In genomic region chr7:83884021-83884658, GRCm38 (mm10) we compare ENCODE assay signal across 8 mouse cellular contexts. TPM values are rescaled to one million over a fixed set of nuclear protein-coding genes. Genes with fewer than 3 reads are reported as not detected.
DNase-seq lines count a peak whose midpoint lies in the region; ATAC-seq lines count a peak whose summit lies in the region.

Tlnrd1 (minus strand) TSS chr7:83884305.
Mesd (plus strand) TSS chr7:83884466.

- H3K36me3 ChIP-seq in heart, embryonic 13.5 days, result peaks cover 19% of the 10 kb centered on the region
- peaks cover 34% of the 10 kb centered on the region for H3K36me3 ChIP-seq in liver, embryonic 13.5 days
- peaks cover 6% of the 10 kb centered on the region; the same call in 1 of the 2 replicates for H3K36me3 ChIP-seq in stomach, embryonic 16.5 days (ENCODE audit: control insufficient read depth, insufficient read depth, low read length)

- peak; percentile 55 for ATAC-seq in erythroid progenitor cell, adult 5-6 weeks (replicated peaks; ENCODE audit: low FRiP score, poor library complexity, severe bottlenecking)
- peak; percentile 66 for ATAC-seq in heart, embryonic 13.5 days (ENCODE audit: extremely low read depth, insufficient number of reproducible peaks, low FRiP score, low TSS enrichment)
- ATAC-seq in liver, embryonic 13.5 days (ENCODE audit: low read depth), result peak; percentile 63
- ATAC-seq in stomach, embryonic 16.5 days (ENCODE audit: insufficient read depth, low FRiP score), result peak; percentile 86

- H3K27ac ChIP-seq in heart, embryonic 13.5 days (replicated peaks), result peak within 1 kb of the TSS; percentile 98
- H3K27ac ChIP-seq in liver, embryonic 13.5 days, result peak within 1 kb of the TSS; percentile 98
- peak within 1 kb of the TSS; percentile 99 for H3K27ac ChIP-seq in stomach, embryonic 16.5 days (ENCODE audit: low read length)

- H3K9me3 ChIP-seq in heart, embryonic 13.5 days, result no peaks in the 10 kb centered on the region
- H3K9me3 ChIP-seq in liver, embryonic 13.5 days (replicated peaks), result no peaks in the 10 kb centered on the region
- H3K9me3 ChIP-seq in stomach, embryonic 16.5 days (replicated peaks; ENCODE audit: control insufficient read depth, low read length), result no peaks in the 10 kb centered on the region

- WGBS in heart, embryonic 13.5 days, result under 1% methylated on average over 69 of the region's 69 CpGs
- WGBS in liver, embryonic 13.5 days (ENCODE audit: insufficient replicate concordance), result under 1% methylated on average over 60 of the region's 69 CpGs
- under 1% methylated on average over 69 of the region's 69 CpGs for WGBS in stomach, embryonic 16.5 days

- peak within 1 kb of the TSS; percentile 92 for H3K9ac ChIP-seq in heart, embryonic 13.5 days
- peak within 1 kb of the TSS; percentile 99 for H3K9ac ChIP-seq in liver, embryonic 13.5 days
- H3K9ac ChIP-seq in stomach, embryonic 16.5 days (ENCODE audit: low read length), result peak within 1 kb of the TSS; percentile 90

- peak; percentile 89 for DNase-seq in CD4-positive helper T cell, adult 2 months (ENCODE audit: low read depth, low spot score)
- peak; percentile 81 for DNase-seq in brain, embryonic 18.5 days (ENCODE audit: low read depth, low spot score)
- peak; percentile 93 for DNase-seq in kidney, postnatal 10 days
- peak; percentile 86 for DNase-seq in liver, embryonic 13.5 days
- DNase-seq in neural tube, embryonic 10.5 days (ENCODE audit: extremely low spot score, low spot score), result peak; percentile 90

- peak within 1 kb of the TSS; percentile 94 for H3K4me3 ChIP-seq in heart, embryonic 13.5 days
- H3K4me3 ChIP-seq in liver, embryonic 13.5 days (replicated peaks), result peak within 1 kb of the TSS; percentile 98
- peak within 1 kb of the TSS; percentile 64 for H3K4me3 ChIP-seq in stomach, embryonic 16.5 days (replicated peaks; ENCODE audit: low read length)

- peaks cover 45% of the 10 kb centered on the region for H3K4me1 ChIP-seq in heart, embryonic 13.5 days
- H3K4me1 ChIP-seq in liver, embryonic 13.5 days (replicated peaks), result peaks cover 82% of the 10 kb centered on the region
- H3K4me1 ChIP-seq in stomach, embryonic 16.5 days (ENCODE audit: control insufficient read depth, insufficient read depth, low read length), result peaks cover 48% of the 10 kb centered on the region

- H3K4me2 ChIP-seq in heart, embryonic 13.5 days, result peak within 1 kb of the TSS; percentile 97
- peak within 1 kb of the TSS; percentile 98 for H3K4me2 ChIP-seq in liver, embryonic 13.5 days
- H3K4me2 ChIP-seq in stomach, embryonic 16.5 days (ENCODE audit: low read depth, low read length), result peak within 1 kb of the TSS; percentile 88

- no peaks in the 10 kb centered on the region for H3K27me3 ChIP-seq in heart, embryonic 13.5 days (replicated peaks)
- no peaks in the 10 kb centered on the region for H3K27me3 ChIP-seq in liver, embryonic 13.5 days
- H3K27me3 ChIP-seq in stomach, embryonic 16.5 days (ENCODE audit: control insufficient read depth, insufficient read depth, low read length), result no peaks in the 10 kb centered on the region

RNA-seq across cellular contexts. Expression of gene Tlnrd1, which starts in this region (rescaled TPM):
- total RNA-seq in erythroid progenitor cell, adult 5-6 weeks (2015; ENCODE audit: low replicate concordance), result 28.8 and 36.9 TPM in 2 replicates
- total RNA-seq in erythroid progenitor cell, adult 5-6 weeks (2017; ENCODE audit: low replicate concordance), result 19.2 and 25.7 TPM in 2 replicates
- 9.9 and 10.2 TPM in 2 replicates for polyA plus RNA-seq in heart, embryonic 13.5 days (2015; fragmentation: Nextera tagmentation; extraction: Ambion mirVana)
- 8.9 and 10.0 TPM in 2 replicates for polyA plus RNA-seq in liver, embryonic 13.5 days (2015; fragmentation: Nextera tagmentation; extraction: Ambion mirVana)
- 3.6 and 4.7 TPM in 2 replicates for polyA plus RNA-seq in stomach, embryonic 16.5 days (2015; fragmentation: Nextera tagmentation; extraction: Ambion mirVana)

RNA-seq across cellular contexts. Expression of gene Mesd, which starts in this region (rescaled TPM):
- 25.2 and 30.6 TPM in 2 replicates for total RNA-seq in erythroid progenitor cell, adult 5-6 weeks (2015; ENCODE audit: low replicate concordance)
- 33.7 and 38.1 TPM in 2 replicates for total RNA-seq in erythroid progenitor cell, adult 5-6 weeks (2017; ENCODE audit: low replicate concordance)
- polyA plus RNA-seq in heart, embryonic 13.5 days (2015; fragmentation: Nextera tagmentation; extraction: Ambion mirVana), result 83.9 and 85.3 TPM in 2 replicates
- 59.6 and 68.8 TPM in 2 replicates for polyA plus RNA-seq in liver, embryonic 13.5 days (2015; fragmentation: Nextera tagmentation; extraction: Ambion mirVana)
- polyA plus RNA-seq in stomach, embryonic 16.5 days (2015; fragmentation: Nextera tagmentation; extraction: Ambion mirVana), result 85.6 and 93.5 TPM in 2 replicates

Comparison
In these comparisons a context has a peak if more than half of its experiments do, and no peak if none do; other contexts are left out.
1. Peak in every context shown above with its lines: DNase-seq, ATAC-seq, H3K4me3 ChIP-seq and H3K27ac ChIP-seq.